20 mouse cellular contexts compared by ENCODE assay signal in genomic region chrX:167175319-167175718, GRCm38 (mm10). TPM values are rescaled to one million over a fixed set of nuclear protein-coding genes. Genes with fewer than 3 reads are reported as not detected.
A peak's percentile ranks its signal among the peaks of the same experiment; 100 is the strongest.
DNase-seq lines count a peak whose midpoint lies in the region; ATAC-seq lines count a peak whose summit lies in the region.
"Had no signal": no experiment of that assay in that cellular context is flagged by ENCODE, and none has a peak within 500 bp of the region (broad histone marks: within the 10 kb centered on the region; RNA-seq: fewer than 3 reads in every experiment).

No protein-coding gene starts in this region.

- H3K27ac ChIP-seq in heart, embryonic 11.5 days (ENCODE audit: low read depth, low read length) = no peak overlapping the region
- H3K27ac ChIP-seq: embryonic facial prominence, embryonic 12.5 days; hindbrain, embryonic 10.5 days; liver, embryonic 14.5 days; lung, embryonic 15.5 days; neural tube, embryonic 15.5 days had no signal

- H3K9me3 ChIP-seq in heart, embryonic 11.5 days (replicated peaks; ENCODE audit: control insufficient read depth, low read length) = no peaks in the 10 kb centered on the region
- H3K9me3 ChIP-seq: embryonic facial prominence, embryonic 12.5 days; hindbrain, embryonic 10.5 days; lung, embryonic 15.5 days; neural tube, embryonic 15.5 days had no signal

- H3K4me2 ChIP-seq in heart, embryonic 11.5 days = no peak overlapping the region
- H3K4me2 ChIP-seq: embryonic facial prominence, embryonic 12.5 days; lung, embryonic 15.5 days; neural tube, embryonic 15.5 days had no signal

- H3K4me1 ChIP-seq in heart, embryonic 11.5 days (ENCODE audit: control insufficient read depth, insufficient read depth, low read length) = no peaks in the 10 kb centered on the region; the same call in 1 of the 2 replicates
- H3K4me1 ChIP-seq: embryonic facial prominence, embryonic 12.5 days; hindbrain, embryonic 10.5 days; lung, embryonic 15.5 days; neural tube, embryonic 15.5 days had no signal

- intact Hi-C loops in gastrocnemius, postnatal 14 days (cut with DNase I; ENCODE audit: low total_unique reads) = no loop called here

- no peak overlapping the region for H3K9ac ChIP-seq in heart, embryonic 11.5 days (ENCODE audit: low read depth, low read length)
- H3K9ac ChIP-seq: embryonic facial prominence, embryonic 12.5 days; liver, embryonic 14.5 days; lung, embryonic 15.5 days; neural tube, embryonic 15.5 days had no signal

- ATAC-seq in heart, embryonic 11.5 days (replicated peaks; ENCODE audit: insufficient number of reproducible peaks, low FRiP score, low TSS enrichment) = no peak
- ATAC-seq in frontal cortex, adult (ENCODE audit: low TSS enrichment) = no peak
- ATAC-seq: forebrain, embryonic 14.5 days had no signal

- H3K4me3 ChIP-seq in heart, embryonic 11.5 days (ENCODE audit: low read depth, low read length) = no peak overlapping the region
- H3K4me3 ChIP-seq: embryonic facial prominence, embryonic 12.5 days; erythroblast, embryonic 14.5 days; hindbrain, embryonic 10.5 days; lung, embryonic 15.5 days; neural tube, embryonic 15.5 days had no signal

- no peaks in the 10 kb centered on the region for H3K36me3 ChIP-seq in heart, embryonic 11.5 days (ENCODE audit: control insufficient read depth, insufficient read depth, low read length)
- no peaks in the 10 kb centered on the region for H3K36me3 ChIP-seq in splenic B cell, adult 2 months (ENCODE audit: control insufficient read depth, insufficient read depth, low read length, poor library complexity, severe bottlenecking)
- H3K36me3 ChIP-seq: embryonic facial prominence, embryonic 12.5 days; hindbrain, embryonic 10.5 days; lung, embryonic 15.5 days; neural tube, embryonic 15.5 days had no signal

- H3K27me3 ChIP-seq in heart, embryonic 11.5 days (ENCODE audit: control insufficient read depth, insufficient read depth, low read length) = no peaks in the 10 kb centered on the region
- H3K27me3 ChIP-seq in splenic B cell, adult 2 months (ENCODE audit: control insufficient read depth, insufficient read depth, low read length, poor library complexity, severe bottlenecking) = no peaks in the 10 kb centered on the region
- H3K27me3 ChIP-seq: embryonic facial prominence, embryonic 12.5 days had no signal

- peak; percentile 93 for DNase-seq in heart, adult 11 months
- peak; percentile 37 to 55 for DNase-seq in spleen, postnatal 36 days (ENCODE audit: low spot score in 2 of 2)
- no peak for DNase-seq in spleen, postnatal 14 days (ENCODE audit: low spot score in 2 of 2)
- DNase-seq in gastrocnemius, postnatal 14 days = peak; percentile 39
- peak; percentile 67 for DNase-seq in splenic B cell, adult 2 months (ENCODE audit: low read depth, low spot score)
- DNase-seq in adrenal gland, adult 18-20 months (ENCODE audit: low spot score in 2 of 2) = no peak
- DNase-seq: cerebellum, adult 9-11 months; kidney, adult 11 months; midbrain, embryonic 14.5 days; right cerebral cortex, postnatal 14 days; thymus, adult 18-20 months had no signal

- 80% methylated on average over 6 of the region's 6 CpGs for WGBS in heart, embryonic 11.5 days (ENCODE audit: insufficient replicate concordance)

RNA-seq across cellular contexts. Expression of gene Tmsb4x, which starts 33.8 kb away (rescaled TPM):
- 2,694 and 2,831 TPM in 2 replicates for polyA plus RNA-seq in heart, embryonic 11.5 days (2014; fragmentation: Nextera tagmentation; extraction: Ambion mirVana)
- total RNA-seq in gastrocnemius, postnatal 14 days (2021) = 100 to 1,000 TPM; 342 to 412 TPM
- total RNA-seq in adrenal gland, adult 18-20 months (2021) = 100 to 1,000 TPM; 366 to 491 TPM

Comparison
In these comparisons a context has a peak if more than half of its experiments do, and no peak if none do; other contexts are left out.
1. DNase-seq: peak in heart, adult 11 months (single experiment), spleen, postnatal 36 days (2 of 2), gastrocnemius, postnatal 14 days (single experiment) and splenic B cell, adult 2 months (single experiment); none in spleen, postnatal 14 days (0 of 2) and adrenal gland, adult 18-20 months (0 of 2).